Mouse (Mus musculus) limb, embryonic 15.5 days (tissue): ENCODE measurements around the gene Ralb. TPM values are rescaled to one million over a fixed set of nuclear protein-coding genes. Genes with fewer than 3 reads are reported as not detected.

Source experiments
- ATAC-seq: fragments of 200-750 bp; cut with Nextera tagmentation; 2 replicates; pipeline ENCODE4 v1.8.0; 2017; ENCODE audit warnings: low read depth, moderate TSS enrichment; ENCODE audit not compliant: insufficient number of reproducible peaks, low FRiP score, low TSS enrichment
- H3K27ac ChIP-seq: fragments of 300-500 bp; sonication (generic); 2 replicates; pipeline ENCODE4 v1.5.1; 2015; ENCODE audit warnings: moderate library complexity, mild to moderate bottlenecking, inconsistent platforms
- H3K27me3 ChIP-seq: fragments of 300-500 bp; sonication (generic); 2 replicates; pipeline ENCODE4 v1.6.1; 2015; ENCODE audit warnings: inconsistent platforms
- H3K36me3 ChIP-seq: fragments of 300-500 bp; sonication (generic); 2 replicates; pipeline ENCODE4 v1.6.1; 2015; ENCODE audit warnings: inconsistent platforms
- H3K4me1 ChIP-seq: fragments of 300-500 bp; sonication (generic); 2 replicates; pipeline ENCODE4 v1.6.1; 2015; ENCODE audit warnings: inconsistent platforms
- H3K4me2 ChIP-seq: fragments of 300-500 bp; sonication (generic); 2 replicates; pipeline ENCODE4 v1.6.1; 2015; ENCODE audit warnings: mild to moderate bottlenecking, inconsistent platforms
- H3K4me3 ChIP-seq: fragments of 300-500 bp; sonication (generic); 2 replicates; pipeline ENCODE4 v1.5.1; 2015; ENCODE audit warnings: mild to moderate bottlenecking, inconsistent platforms
- H3K9ac ChIP-seq: fragments of 300-500 bp; sonication (generic); 2 replicates; pipeline ENCODE4 v1.6.1; 2015; ENCODE audit warnings: inconsistent platforms
- H3K9me3 ChIP-seq: fragments of 300-500 bp; sonication (generic); 2 replicates; pipeline ENCODE4 v1.6.1; 2016; ENCODE audit warnings: inconsistent platforms
- WGBS: fragments of 180-500 bp; shearing (Covaris S2); methylation state at CpG from one replicate; pipeline ENCODE4 v1.1.7; 2015; 5-methylcytosine and 5-hydroxymethylcytosine counted together
- polyA plus RNA-seq: library from polyadenylated mRNA; unstranded; fragments of >200 nt; fragmentation: Nextera tagmentation; extraction: Ambion mirVana; gene quantifications from 2 replicates; pipeline ENCODE4 v1.2.1, GENCODE M21; 2015

Gene Ralb
- polyA plus RNA-seq, result 135 and 136 TPM in 2 replicates

- Histone ChIP-seq H3K9ac (peak within 1 kb of the TSS; percentile 53), H3K27me3 (no peaks in the 10 kb centered on the region), H3K4me3 (peak within 1 kb of the TSS; percentile 84), H3K36me3 (peaks cover 4% of the 10 kb centered on the region), H3K4me2 (peak within 1 kb of the TSS; percentile 72), H3K27ac (peak within 1 kb of the TSS; percentile 81), H3K4me1 (peaks cover 27% of the 10 kb centered on the region), H3K9me3 (no peaks in the 10 kb centered on the region)
- ATAC-seq, result peak; percentile 96
- under 1% methylated on average over 56 of the region's 57 CpGs for WGBS
Measured at GRCm38 (mm10) chr1:119504260-119505062, at the start of gene Ralb. Ralb (minus strand) TSS chr1:119504794.

- Histone ChIP-seq H3K9me3 (no peaks in the 10 kb centered on the region), H3K9ac (no peak overlapping the region), H3K4me2 (no peak overlapping the region), H3K36me3 (no peaks in the 10 kb centered on the region), H3K27ac (no peak overlapping the region), H3K4me1 (no peaks in the 10 kb centered on the region), H3K27me3 (no peaks in the 10 kb centered on the region), H3K4me3 (no peak overlapping the region)
- ATAC-seq, result no peak
- WGBS, result 91% methylated on average over 1 of the region's 1 CpGs
Measured at GRCm38 (mm10) chr1:119551651-119552050, 47.1 kb upstream of the Ralb start.

GRCm38 (mm10) chr1:119550064-119550463, 45.5 kb upstream of the Ralb start:
- no peak overlapping the region for H3K4me2 ChIP-seq
- 91% methylated on average over 2 of the region's 2 CpGs for WGBS
- no peaks in the 10 kb centered on the region for H3K4me1 ChIP-seq
- H3K36me3 ChIP-seq, result no peaks in the 10 kb centered on the region
- no peak overlapping the region for H3K9ac ChIP-seq
- H3K27ac ChIP-seq, result no peak overlapping the region
- no peaks in the 10 kb centered on the region for H3K9me3 ChIP-seq
- H3K4me3 ChIP-seq, result no peak overlapping the region
- no peak for ATAC-seq
- no peaks in the 10 kb centered on the region for H3K27me3 ChIP-seq

GRCm38 (mm10) chr1:119549327-119549689, 44.7 kb upstream of the Ralb start:
- Histone ChIP-seq H3K4me3 (no peak overlapping the region), H3K36me3 (no peaks in the 10 kb centered on the region), H3K4me1 (no peaks in the 10 kb centered on the region), H3K4me2 (no peak overlapping the region), H3K9ac (no peak overlapping the region), H3K27me3 (no peaks in the 10 kb centered on the region), H3K27ac (no peak overlapping the region), H3K9me3 (no peaks in the 10 kb centered on the region)
- 93% methylated on average over 7 of the region's 7 CpGs for WGBS
- ATAC-seq, result no peak

- Histone ChIP-seq H3K4me2 (no peak overlapping the region), H3K27ac (no peak overlapping the region), H3K27me3 (no peaks in the 10 kb centered on the region), H3K9ac (no peak overlapping the region), H3K36me3 (no peaks in the 10 kb centered on the region), H3K4me1 (no peaks in the 10 kb centered on the region), H3K9me3 (no peaks in the 10 kb centered on the region), H3K4me3 (no peak overlapping the region)
- ATAC-seq, result no peak
- 68% methylated on average over 7 of the region's 7 CpGs for WGBS
Measured at GRCm38 (mm10) chr1:119548668-119549326, 44.2 kb upstream of the Ralb start.

- Histone ChIP-seq H3K4me3 (no peak overlapping the region), H3K4me2 (no peak overlapping the region), H3K27me3 (no peaks in the 10 kb centered on the region), H3K9ac (no peak overlapping the region), H3K9me3 (no peaks in the 10 kb centered on the region), H3K4me1 (no peaks in the 10 kb centered on the region), H3K27ac (no peak overlapping the region), H3K36me3 (no peaks in the 10 kb centered on the region)
- ATAC-seq, result no peak
- 85% methylated on average over 3 of the region's 3 CpGs for WGBS
Measured at GRCm38 (mm10) chr1:119546490-119546889, 41.9 kb upstream of the Ralb start.

GRCm38 (mm10) chr1:119545671-119546070, 41.1 kb upstream of the Ralb start:
- ATAC-seq, result no peak
- 90% methylated on average over 4 of the region's 4 CpGs for WGBS
- Histone ChIP-seq H3K9me3 (no peaks in the 10 kb centered on the region), H3K4me2 (no peak overlapping the region), H3K27ac (no peak overlapping the region), H3K27me3 (no peaks in the 10 kb centered on the region), H3K9ac (no peak overlapping the region), H3K4me3 (no peak overlapping the region), H3K36me3 (no peaks in the 10 kb centered on the region), H3K4me1 (no peaks in the 10 kb centered on the region)

GRCm38 (mm10) chr1:119545164-119545563, 40.6 kb upstream of the Ralb start:
- 72% methylated on average over 2 of the region's 2 CpGs for WGBS

GRCm38 (mm10) chr1:119544611-119545155, 40.1 kb upstream of the Ralb start:
- no peaks in the 10 kb centered on the region for H3K27me3 ChIP-seq
- no peak for ATAC-seq
- H3K4me2 ChIP-seq, result no peak overlapping the region
- WGBS, result 62% methylated on average over 5 of the region's 5 CpGs
- no peaks in the 10 kb centered on the region for H3K36me3 ChIP-seq
- H3K4me3 ChIP-seq, result no peak overlapping the region
- H3K27ac ChIP-seq, result no peak overlapping the region
- H3K9ac ChIP-seq, result no peak overlapping the region
- H3K4me1 ChIP-seq, result no peaks in the 10 kb centered on the region
- H3K9me3 ChIP-seq, result no peaks in the 10 kb centered on the region

More at GRCm38 (mm10) chr1:119545164-119545563, 40.6 kb upstream of the Ralb start:
- Histone ChIP-seq H3K4me3 (no peak overlapping the region), H3K36me3 (no peaks in the 10 kb centered on the region), H3K27me3 (no peaks in the 10 kb centered on the region), H3K4me2 (no peak overlapping the region), H3K9ac (no peak overlapping the region), H3K9me3 (no peaks in the 10 kb centered on the region), H3K27ac (no peak overlapping the region), H3K4me1 (no peaks in the 10 kb centered on the region)
- ATAC-seq, result no peak

- 85% methylated on average over 6 of the region's 6 CpGs for WGBS
- Histone ChIP-seq H3K4me3 (no peak overlapping the region), H3K4me1 (no peaks in the 10 kb centered on the region), H3K36me3 (no peaks in the 10 kb centered on the region), H3K27ac (no peak overlapping the region), H3K9me3 (no peaks in the 10 kb centered on the region), H3K27me3 (no peaks in the 10 kb centered on the region), H3K4me2 (no peak overlapping the region), H3K9ac (no peak overlapping the region)
- no peak for ATAC-seq
Measured at GRCm38 (mm10) chr1:119543316-119543715, 38.7 kb upstream of the Ralb start.

GRCm38 (mm10) chr1:119541570-119541969, 37.0 kb upstream of the Ralb start:
- Histone ChIP-seq H3K27me3 (no peaks in the 10 kb centered on the region), H3K4me2 (no peak overlapping the region), H3K36me3 (no peaks in the 10 kb centered on the region), H3K4me1 (no peaks in the 10 kb centered on the region), H3K4me3 (no peak overlapping the region), H3K27ac (no peak overlapping the region), H3K9me3 (no peaks in the 10 kb centered on the region), H3K9ac (no peak overlapping the region)
- no peak for ATAC-seq
- WGBS, result 43% methylated on average over 3 of the region's 3 CpGs
